Mouse (Mus musculus) midbrain, embryonic 10.5 days (tissue): ENCODE measurements around the gene Ptprn. TPM values are rescaled to one million over a fixed set of nuclear protein-coding genes. Genes with fewer than 3 reads are reported as not detected.
A peak's percentile ranks its signal among the peaks of the same experiment; 100 is the strongest.

ENCODE experiments used
- DNase-seq: peaks from one replicate; pipeline ENCODE4 v3.0.0-alpha.2; 2017; ENCODE audit warnings: low spot score
- H3K27ac ChIP-seq: fragments of 300-500 bp; sonication (generic); replicated peaks from 2 replicates; pipeline ENCODE4 v1.5.1; 2016; ENCODE audit warnings: mild to moderate bottlenecking
- H3K27me3 ChIP-seq: fragments of 300-500 bp; sonication (generic); 2 replicates; pipeline ENCODE4 v1.6.1; 2016; ENCODE audit warnings: low read depth, mild to moderate bottlenecking; ENCODE audit not compliant: poor library complexity, severe bottlenecking
- H3K36me3 ChIP-seq: fragments of 300-500 bp; sonication (generic); 2 replicates; pipeline ENCODE4 v1.6.1; 2016; ENCODE audit warnings: mild to moderate bottlenecking, moderate library complexity
- H3K4me1 ChIP-seq: fragments of 300-500 bp; sonication (generic); 2 replicates; pipeline ENCODE4 v1.6.1; 2016
- H3K4me3 ChIP-seq: fragments of 300-500 bp; sonication (generic); 2 replicates; pipeline ENCODE4 v1.5.1; 2016; ENCODE audit warnings: mild to moderate bottlenecking, moderate library complexity
- H3K9me3 ChIP-seq: fragments of 300-500 bp; sonication (generic); replicated peaks from 2 replicates; pipeline ENCODE4 v1.6.1; 2016; ENCODE audit warnings: mild to moderate bottlenecking
- WGBS: fragments of 180-500 bp; shearing (Covaris S2); methylation state at CpG from one replicate; pipeline ENCODE4 v1.1.7; 2016; 5-methylcytosine and 5-hydroxymethylcytosine counted together
- polyA plus RNA-seq: library from polyadenylated mRNA; unstranded; fragments of >200 nt; fragmentation: Nextera tagmentation; extraction: Ambion mirVana; gene quantifications from 2 replicates; pipeline ENCODE4 v1.2.1, GENCODE M21; 2016

Gene Ptprn
- polyA plus RNA-seq = 3.6 and 6.1 TPM in 2 replicates

DNA sequence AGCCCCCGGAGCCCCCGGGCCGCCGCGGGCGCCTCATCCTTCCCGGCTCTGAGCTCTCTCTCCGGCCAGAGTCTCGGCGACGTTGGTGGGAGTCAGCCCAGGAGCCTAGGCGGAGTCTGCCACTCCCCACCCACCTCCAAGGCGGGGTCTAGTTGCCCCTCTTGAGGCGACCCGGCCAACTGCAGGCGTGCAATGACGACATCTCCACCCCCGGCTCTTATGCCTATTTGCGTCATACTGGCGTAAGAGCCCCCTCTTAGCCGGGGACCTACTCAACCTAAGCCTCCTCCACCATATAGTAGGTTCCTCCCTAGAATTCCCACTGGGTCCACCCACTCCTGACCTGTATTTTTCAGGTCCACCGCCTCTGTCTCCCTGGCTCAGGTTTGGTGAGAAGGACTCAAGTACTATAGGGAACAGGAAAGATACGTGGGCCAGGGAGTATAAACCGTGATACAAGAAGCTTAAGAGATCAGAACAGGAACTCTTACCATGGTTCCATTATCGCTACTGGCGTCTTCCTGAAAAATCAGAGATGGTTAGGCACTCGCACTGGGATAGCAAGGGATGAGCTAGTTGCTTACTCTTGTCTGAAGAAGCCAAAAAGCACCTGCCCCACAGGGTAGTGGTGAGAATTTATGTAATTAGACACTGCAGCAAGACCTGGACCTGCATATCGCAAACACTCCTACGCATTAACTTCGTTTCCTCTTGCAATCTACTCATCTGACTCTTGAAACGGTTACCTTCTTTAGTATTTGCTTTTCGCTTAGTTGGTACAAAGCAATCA, at the start of gene Ptprn:
Ptprn (minus strand) TSS at position 412 of the 790 bp plus-strand sequence.
- Histone ChIP-seq H3K9me3 (no peaks in the 10 kb centered on the region), H3K27ac (no peak within 1 kb of the TSS), H3K36me3 (no peaks in the 10 kb centered on the region), H3K27me3 (peaks cover 54% of the 10 kb centered on the region), H3K4me3 (peak within 1 kb of the TSS; percentile 56), H3K4me1 (peaks cover 16% of the 10 kb centered on the region)
- 11% methylated on average over 32 of the region's 32 CpGs for WGBS
- DNase-seq = peak; percentile 44

DNA sequence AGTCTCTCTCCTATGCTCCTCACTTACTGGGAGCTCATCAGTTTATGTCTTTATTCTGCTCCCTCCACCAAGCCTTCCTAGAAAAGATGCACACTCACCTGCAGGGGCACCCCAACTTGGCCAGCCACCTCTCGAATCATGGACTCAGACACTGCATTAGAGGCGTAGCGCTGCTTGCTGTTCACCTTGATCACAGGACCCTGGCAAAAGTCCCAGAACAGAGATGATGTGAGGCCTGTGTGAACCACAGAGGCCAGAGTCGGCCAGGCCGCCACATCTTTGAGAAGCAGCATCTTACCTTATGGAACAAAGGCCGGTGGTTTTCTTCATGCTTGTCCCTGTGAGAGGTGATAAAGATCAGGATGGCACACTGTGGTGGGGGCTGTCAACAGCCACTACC, 47.4 kb upstream of the Ptprn start:
- no peak overlapping the region for H3K27ac ChIP-seq
- no peak for DNase-seq
- H3K4me3 ChIP-seq = no peak overlapping the region
- no peaks in the 10 kb centered on the region for H3K27me3 ChIP-seq
- H3K36me3 ChIP-seq = peaks cover 90% of the 10 kb centered on the region
- H3K4me1 ChIP-seq = peaks cover 13% of the 10 kb centered on the region
- WGBS = 96% methylated on average over 6 of the region's 6 CpGs
- no peaks in the 10 kb centered on the region for H3K9me3 ChIP-seq

DNA sequence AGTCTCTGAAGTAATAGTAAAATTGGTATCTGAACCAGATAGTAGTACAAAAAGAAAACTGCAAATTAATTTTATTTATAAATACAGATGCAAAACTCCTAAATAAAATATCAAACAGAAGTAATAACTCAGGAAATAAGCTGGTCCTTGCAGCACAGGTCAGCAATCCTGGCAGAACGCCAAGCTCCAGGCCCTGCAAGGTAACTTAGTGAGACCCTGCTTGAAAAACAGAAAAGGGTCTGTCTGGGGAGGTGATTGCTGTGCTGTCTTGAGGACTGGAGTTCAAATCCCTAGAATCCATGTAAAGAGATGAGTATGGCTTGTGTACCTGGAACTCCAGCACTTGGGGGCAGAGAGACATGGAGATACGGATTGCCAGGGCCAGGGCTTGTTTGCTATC, 40.4 kb upstream of the Ptprn start:
- Histone ChIP-seq H3K4me3 (no peak overlapping the region), H3K36me3 (peaks cover 30% of the 10 kb centered on the region), H3K4me1 (no peaks in the 10 kb centered on the region), H3K27me3 (no peaks in the 10 kb centered on the region), H3K27ac (no peak overlapping the region), H3K9me3 (no peaks in the 10 kb centered on the region)
- WGBS = 94% methylated on average over 2 of the region's 2 CpGs
- DNase-seq = no peak

DNA sequence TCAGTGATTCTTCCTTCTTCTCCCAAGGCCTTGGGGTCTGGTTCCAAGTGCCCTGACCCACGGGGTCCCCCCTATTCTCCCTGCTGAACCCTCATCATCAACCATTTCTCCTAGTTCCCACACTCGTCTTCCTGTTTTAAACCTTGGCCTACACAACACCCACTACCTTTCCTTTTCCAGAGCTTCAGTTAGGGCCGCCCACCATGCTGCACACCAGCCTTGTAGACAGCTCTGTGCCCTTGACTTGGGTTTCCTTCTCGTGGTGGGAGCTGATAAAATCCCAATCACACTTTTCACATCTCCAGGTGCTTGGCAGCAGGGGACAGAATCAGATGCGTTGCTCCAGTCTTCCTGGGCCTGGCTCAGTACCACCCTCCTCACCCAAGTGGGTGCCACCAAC, 30.0 kb upstream of the Ptprn start:
- WGBS = 88% methylated on average over 5 of the region's 5 CpGs
- Histone ChIP-seq H3K27ac (no peak overlapping the region), H3K27me3 (no peaks in the 10 kb centered on the region), H3K36me3 (no peaks in the 10 kb centered on the region), H3K4me1 (peaks cover 24% of the 10 kb centered on the region), H3K9me3 (no peaks in the 10 kb centered on the region), H3K4me3 (no peak overlapping the region)
- DNase-seq = no peak

DNA sequence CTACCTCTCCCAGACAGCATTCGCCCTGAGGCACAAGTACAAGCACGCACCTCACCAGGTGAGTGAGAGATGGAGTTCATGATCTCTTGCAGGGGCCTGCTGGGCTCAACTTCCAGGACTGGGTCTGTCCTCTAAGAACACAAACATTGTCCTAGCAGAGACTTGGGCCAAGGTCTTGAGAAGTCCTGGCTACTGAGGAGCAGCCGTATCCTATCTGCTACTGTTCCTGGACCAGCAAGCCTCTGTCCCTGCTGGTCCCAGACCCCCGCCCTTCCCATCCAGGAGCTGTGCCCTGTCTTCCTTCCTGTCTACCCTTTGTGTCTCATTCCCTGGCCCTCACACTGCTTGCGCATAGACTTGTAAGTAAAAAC, 29.0 kb upstream of the Ptprn start:
- Histone ChIP-seq H3K27me3 (no peaks in the 10 kb centered on the region), H3K9me3 (no peaks in the 10 kb centered on the region), H3K36me3 (no peaks in the 10 kb centered on the region), H3K4me1 (peaks cover 33% of the 10 kb centered on the region), H3K4me3 (no peak overlapping the region), H3K27ac (no peak overlapping the region)
- WGBS = 84% methylated on average over 5 of the region's 5 CpGs
- no peak for DNase-seq

DNA sequence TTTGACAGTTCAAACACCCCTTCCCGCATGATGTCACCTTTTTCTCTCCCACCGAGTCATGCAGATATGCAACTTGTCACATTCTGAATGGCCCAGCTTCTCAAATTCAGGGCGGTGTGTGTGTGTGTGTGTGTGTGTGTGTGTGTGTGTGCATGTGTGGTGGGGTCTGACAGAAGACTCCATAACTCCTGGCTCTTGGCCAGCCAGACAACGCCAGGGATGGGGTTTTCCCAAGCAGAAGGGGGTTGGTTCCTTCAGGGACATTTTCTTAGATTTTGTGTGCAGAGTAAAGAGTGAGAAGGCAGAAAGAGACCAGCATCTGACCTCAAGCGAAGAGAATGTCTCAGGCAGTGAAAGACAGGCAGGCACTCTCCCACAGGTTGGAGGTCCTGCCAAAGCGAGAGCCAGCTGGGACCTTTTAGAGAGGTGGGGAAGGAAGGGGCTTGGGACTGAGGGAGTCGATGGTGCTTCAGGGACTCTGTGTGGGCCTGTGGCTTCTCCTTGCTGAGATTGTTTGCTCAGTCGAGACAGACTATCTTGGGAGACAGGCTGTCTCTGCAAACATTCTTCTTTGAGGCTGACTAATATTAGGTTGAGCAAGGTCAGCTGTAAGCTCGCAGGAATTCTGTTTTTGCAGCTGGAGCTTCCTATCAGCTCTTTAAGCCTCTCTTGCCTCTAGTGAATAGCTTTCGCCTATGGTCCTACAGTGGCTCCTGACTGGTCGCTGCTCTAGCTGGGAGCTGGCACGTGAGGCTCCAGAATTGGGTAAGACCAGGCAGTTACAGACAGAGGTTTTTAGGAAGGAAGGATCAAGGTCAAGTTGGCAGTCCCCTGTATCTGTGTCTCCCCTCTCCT, 28.4 kb upstream of the Ptprn start:
- no peak for DNase-seq
- 68% methylated on average over 12 of the region's 12 CpGs for WGBS
- Histone ChIP-seq H3K27me3 (no peaks in the 10 kb centered on the region), H3K27ac (peak overlapping the region; percentile 24; the same call in 1 of the 2 replicates), H3K4me1 (peaks cover 33% of the 10 kb centered on the region), H3K4me3 (no peak overlapping the region), H3K9me3 (no peaks in the 10 kb centered on the region), H3K36me3 (no peaks in the 10 kb centered on the region)

DNA sequence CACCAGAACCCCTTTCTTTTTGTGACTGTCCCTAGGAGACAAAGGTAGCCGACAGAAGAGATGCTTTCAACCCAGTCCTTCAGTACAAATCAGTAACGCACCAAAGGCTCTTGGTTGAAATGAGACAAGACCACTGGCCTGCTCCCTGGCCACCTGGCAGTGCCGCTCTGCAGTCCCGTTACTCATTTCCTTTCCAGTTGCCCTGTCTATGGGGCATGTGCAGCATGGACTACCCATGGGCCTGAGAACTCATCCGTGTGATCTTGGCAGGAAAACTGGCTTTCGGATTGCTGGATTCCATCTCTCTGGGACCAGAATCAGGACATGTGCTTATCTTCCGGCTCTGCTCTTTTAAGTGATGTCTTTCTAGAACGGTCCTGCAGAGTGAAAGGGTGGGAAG, 27.0 kb upstream of the Ptprn start:
- no peaks in the 10 kb centered on the region for H3K27me3 ChIP-seq
- WGBS = 89% methylated on average over 8 of the region's 8 CpGs
- no peaks in the 10 kb centered on the region for H3K36me3 ChIP-seq
- no peak overlapping the region for H3K27ac ChIP-seq
- H3K4me1 ChIP-seq = peaks cover 33% of the 10 kb centered on the region
- H3K9me3 ChIP-seq = no peaks in the 10 kb centered on the region
- no peak for DNase-seq
- no peak overlapping the region for H3K4me3 ChIP-seq

DNA sequence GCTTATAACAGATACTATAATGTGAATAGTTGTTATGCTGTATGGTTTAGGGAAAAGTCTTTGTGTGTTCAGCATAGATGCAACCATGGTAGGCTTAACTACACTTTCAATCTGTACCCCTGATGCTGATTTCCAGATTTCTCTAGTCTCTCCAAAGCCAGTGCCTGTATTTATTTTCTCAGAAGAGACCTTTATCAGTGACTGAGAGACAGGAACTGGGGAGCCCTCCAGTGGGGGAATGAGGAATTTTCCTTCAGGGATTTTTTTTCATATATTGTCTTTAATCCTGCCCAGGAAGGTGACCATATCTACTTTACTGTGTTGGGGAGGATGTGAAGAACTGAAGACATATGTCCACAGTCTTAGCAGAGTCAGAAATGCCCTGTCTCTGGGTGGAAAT, 26.3 kb upstream of the Ptprn start:
- H3K27ac ChIP-seq = peak overlapping the region; percentile 63; the same call in 1 of the 2 replicates
- H3K27me3 ChIP-seq = no peaks in the 10 kb centered on the region
- H3K9me3 ChIP-seq = no peaks in the 10 kb centered on the region
- DNase-seq = no peak
- no peaks in the 10 kb centered on the region for H3K36me3 ChIP-seq
- no peak overlapping the region for H3K4me3 ChIP-seq
- peaks cover 33% of the 10 kb centered on the region for H3K4me1 ChIP-seq

DNA sequence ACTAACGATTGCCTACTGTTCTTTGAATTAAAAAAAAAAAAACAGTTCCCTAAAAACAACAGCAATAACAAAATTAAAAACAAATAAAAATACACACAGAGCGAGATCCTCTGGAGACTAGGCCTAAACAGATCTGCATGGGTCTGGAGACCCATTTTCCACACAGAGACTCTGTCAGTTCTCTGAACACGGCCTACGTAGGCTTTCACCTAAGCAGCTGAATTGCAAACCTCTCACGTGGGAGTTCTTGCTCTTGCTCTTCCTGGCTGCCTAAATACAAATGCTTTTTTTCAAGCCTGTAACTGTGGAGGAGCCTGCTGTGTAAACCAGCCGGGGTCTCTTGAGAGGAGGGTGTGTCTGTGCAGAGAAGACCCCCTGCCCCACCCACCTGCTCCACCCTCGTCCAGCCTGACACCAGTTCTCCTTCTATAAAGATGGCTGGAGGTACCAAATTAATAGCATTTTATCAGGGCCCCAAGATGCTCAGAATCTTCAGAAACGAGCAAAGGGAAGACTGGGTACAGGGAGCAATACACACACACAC, 25.7 kb upstream of the Ptprn start:
- WGBS = 52% methylated on average over 8 of the region's 8 CpGs
- DNase-seq = no peak
- H3K27ac ChIP-seq = peak overlapping the region; percentile 63
- H3K36me3 ChIP-seq = no peaks in the 10 kb centered on the region
- H3K4me3 ChIP-seq = no peak overlapping the region; the same call in 1 of the 2 replicates
- peaks cover 33% of the 10 kb centered on the region for H3K4me1 ChIP-seq
- no peaks in the 10 kb centered on the region for H3K9me3 ChIP-seq
- H3K27me3 ChIP-seq = no peaks in the 10 kb centered on the region

DNA sequence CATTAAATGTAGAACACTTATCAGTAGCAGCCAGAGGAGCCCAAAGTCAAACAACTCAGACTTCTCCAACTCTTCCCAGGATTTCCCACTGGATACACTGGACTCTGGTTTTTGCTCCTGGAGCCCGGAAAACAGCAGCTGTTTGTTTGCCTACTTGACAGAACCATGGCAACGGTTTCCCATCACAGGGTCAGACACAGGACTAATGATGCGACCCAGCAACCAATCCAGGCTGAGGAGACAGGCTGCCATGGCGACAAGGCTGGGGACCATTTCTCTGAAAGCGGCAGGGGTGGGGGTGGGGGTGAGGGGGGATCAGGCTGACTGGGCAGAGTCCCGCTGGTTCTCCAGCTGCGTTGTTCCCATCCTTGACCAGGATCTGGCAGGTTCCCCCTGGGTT, 25.1 kb upstream of the Ptprn start:
- Histone ChIP-seq H3K27ac (peak overlapping the region; percentile 63), H3K4me3 (no peak overlapping the region), H3K27me3 (no peaks in the 10 kb centered on the region), H3K9me3 (no peaks in the 10 kb centered on the region), H3K36me3 (no peaks in the 10 kb centered on the region), H3K4me1 (peaks cover 33% of the 10 kb centered on the region)
- 4% methylated on average over 7 of the region's 7 CpGs for WGBS
- DNase-seq = peak; percentile 83

DNA sequence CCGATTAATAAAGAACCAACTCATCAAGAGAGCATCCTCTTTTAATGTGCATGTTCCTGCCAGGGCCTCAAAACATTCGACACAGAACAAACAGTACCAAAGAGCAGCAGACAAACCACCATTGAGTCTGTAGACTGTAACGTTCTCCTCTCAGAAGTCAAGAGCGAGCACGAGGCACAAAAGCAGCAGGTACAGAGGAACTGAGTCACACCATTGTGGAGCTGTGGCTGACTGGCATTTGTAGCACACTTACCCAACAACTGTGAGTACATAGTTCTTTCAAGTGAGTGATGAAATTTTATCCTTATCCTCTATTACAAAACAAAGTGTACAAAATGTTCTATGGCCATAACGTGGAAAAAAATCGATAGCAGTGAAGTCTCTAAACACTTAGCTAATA, 20.6 kb upstream of the Ptprn start:
- peaks cover 14% of the 10 kb centered on the region for H3K9me3 ChIP-seq
- no peak overlapping the region for H3K4me3 ChIP-seq
- H3K4me1 ChIP-seq = peaks cover 15% of the 10 kb centered on the region
- WGBS = 89% methylated on average over 7 of the region's 7 CpGs
- H3K36me3 ChIP-seq = no peaks in the 10 kb centered on the region
- no peaks in the 10 kb centered on the region for H3K27me3 ChIP-seq
- DNase-seq = no peak
- H3K27ac ChIP-seq = no peak overlapping the region

DNA sequence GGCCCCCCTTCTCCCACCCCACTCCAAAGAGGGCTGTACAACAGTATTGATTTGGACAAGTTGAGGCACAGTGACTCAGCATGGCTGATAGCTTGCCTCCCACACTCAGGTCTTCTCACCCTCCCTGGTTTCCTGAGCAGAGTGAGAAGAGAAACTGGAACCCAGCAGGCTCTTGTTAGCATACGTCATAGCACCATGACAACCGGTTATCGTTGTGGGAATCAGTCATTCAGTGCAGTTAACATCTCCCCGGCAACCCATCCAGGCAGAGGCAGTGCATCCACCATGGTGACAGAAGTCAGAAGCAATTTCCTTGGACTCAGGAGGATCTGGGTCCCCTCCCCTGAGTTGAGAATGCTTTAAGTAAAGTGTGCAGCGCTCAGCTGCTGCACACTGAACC, 18.7 kb upstream of the Ptprn start:
- Histone ChIP-seq H3K4me1 (peaks cover 4% of the 10 kb centered on the region; the same call in 1 of the 2 replicates), H3K4me3 (no peak overlapping the region), H3K27ac (no peak overlapping the region), H3K27me3 (peaks cover 8% of the 10 kb centered on the region), H3K9me3 (peaks cover 14% of the 10 kb centered on the region), H3K36me3 (no peaks in the 10 kb centered on the region)
- DNase-seq = no peak
- 77% methylated on average over 5 of the region's 5 CpGs for WGBS

DNA sequence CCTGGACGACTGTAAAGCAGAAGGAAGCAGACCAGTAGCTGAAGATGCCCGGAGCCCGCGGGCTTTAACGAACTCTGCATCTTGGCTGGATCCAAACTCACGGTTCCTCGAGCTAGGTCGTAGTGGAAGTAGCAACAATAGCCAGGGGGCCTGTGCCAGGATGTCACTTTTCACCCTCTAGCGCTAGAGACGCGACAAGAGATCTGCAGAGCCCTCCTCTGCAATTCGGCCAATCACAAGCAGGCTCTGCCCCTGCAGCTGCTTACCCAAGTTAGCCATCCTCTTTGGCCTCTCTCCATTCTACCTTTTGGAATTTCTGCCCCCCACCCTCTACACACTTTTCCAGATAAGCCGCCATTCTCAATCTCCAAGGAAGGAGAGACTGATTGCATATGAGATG, 13.9 kb upstream of the Ptprn start, which contains the start of gene Resp18:
Resp18 (minus strand) TSS at position 188 of the 400 bp plus-strand sequence.
- no peak for DNase-seq
- Histone ChIP-seq H3K4me3 (peak within 1 kb of the TSS; percentile 41), H3K4me1 (peaks cover 12% of the 10 kb centered on the region; the same call in 1 of the 2 replicates), H3K27ac (no peak within 1 kb of the TSS), H3K27me3 (peaks cover 39% of the 10 kb centered on the region), H3K36me3 (no peaks in the 10 kb centered on the region), H3K9me3 (peaks cover 14% of the 10 kb centered on the region)
- 7% methylated on average over 13 of the region's 13 CpGs for WGBS
